Mouse (Mus musculus): ENCODE measurements around the gene Slc9a3r2. TPM values are rescaled to one million over a fixed set of nuclear protein-coding genes. Genes with fewer than 3 reads are reported as not detected.
"Not testable (repeated sequence)": the region's sequence is repeated elsewhere in the genome, so short reads cannot be mapped to it uniquely, and the experiment has no call there.

The Slc9a3r2 gene
- polyA plus RNA-seq, 1 experiment from 2014 or later = 39.2 TPM

- H3K9me3 ChIP-seq = no peaks in the 10 kb centered on the region
- H3K36me3 ChIP-seq = peaks cover 59% of the 10 kb centered on the region
- H3K27me3 ChIP-seq (ENCODE audit: insufficient read depth, poor library complexity, severe bottlenecking) = no peaks in the 10 kb centered on the region
- 96% methylated on average over 5 of the region's 5 CpGs for WGBS
- DNase-seq (ENCODE audit: low spot score) = no peak
- no peak overlapping the region for H3K4me3 ChIP-seq
- H3K4me1 ChIP-seq (replicated peaks) = peaks cover 18% of the 10 kb centered on the region
- H3K27ac ChIP-seq = no peak overlapping the region
Observed at GRCm38 (mm10) chr17:24676877-24677276, 26.8 kb upstream of the Slc9a3r2 start.

GRCm38 (mm10) chr17:24676187-24676586 is 26.1 kb upstream of the Slc9a3r2 start:
- H3K4me3 ChIP-seq = no peak overlapping the region
- no peaks in the 10 kb centered on the region for H3K27me3 ChIP-seq (ENCODE audit: insufficient read depth, poor library complexity, severe bottlenecking)
- WGBS = 59% methylated on average over 2 of the region's 2 CpGs
- peak; percentile 73 for DNase-seq (ENCODE audit: low spot score)
- peaks cover 25% of the 10 kb centered on the region for H3K4me1 ChIP-seq (replicated peaks)
- H3K36me3 ChIP-seq = peaks cover 52% of the 10 kb centered on the region
- no peaks in the 10 kb centered on the region for H3K9me3 ChIP-seq
- H3K27ac ChIP-seq = no peak overlapping the region

GRCm38 (mm10) chr17:24674277-24674676 is 24.1 kb upstream of the Slc9a3r2 start:
- no peak for DNase-seq (ENCODE audit: low spot score)
- Histone ChIP-seq H3K4me3 (no peak overlapping the region), H3K4me1 (replicated peaks) (peaks cover 40% of the 10 kb centered on the region), H3K9me3 (no peaks in the 10 kb centered on the region), H3K27ac (no peak overlapping the region), H3K36me3 (peaks cover 33% of the 10 kb centered on the region), H3K27me3 (ENCODE audit: insufficient read depth, poor library complexity, severe bottlenecking) (no peaks in the 10 kb centered on the region)
- 86% methylated on average over 7 of the region's 7 CpGs for WGBS

- WGBS = 34% methylated on average over 5 of the region's 5 CpGs
Observed at GRCm38 (mm10) chr17:24672141-24672540, 22.0 kb upstream of the Slc9a3r2 start.

GRCm38 (mm10) chr17:24671346-24671745 is 21.2 kb upstream of the Slc9a3r2 start:
- peak overlapping the region; percentile 100; the same call in 1 of the 2 replicates for H3K4me3 ChIP-seq
- H3K9me3 ChIP-seq = no peaks in the 10 kb centered on the region
- no peak overlapping the region for H3K27ac ChIP-seq
- no peaks in the 10 kb centered on the region for H3K27me3 ChIP-seq (ENCODE audit: insufficient read depth, poor library complexity, severe bottlenecking)
- peaks cover 47% of the 10 kb centered on the region for H3K4me1 ChIP-seq (replicated peaks)
- no peak for DNase-seq (ENCODE audit: low spot score)
- 75% methylated on average over 5 of the region's 5 CpGs for WGBS
- peaks cover 4% of the 10 kb centered on the region; the same call in 1 of the 2 replicates for H3K36me3 ChIP-seq

More at GRCm38 (mm10) chr17:24672141-24672540, 22.0 kb upstream of the Slc9a3r2 start:
- peak overlapping the region; percentile 100; the same call in 1 of the 2 replicates for H3K4me3 ChIP-seq
- H3K27me3 ChIP-seq (ENCODE audit: insufficient read depth, poor library complexity, severe bottlenecking) = no peaks in the 10 kb centered on the region
- H3K9me3 ChIP-seq = no peaks in the 10 kb centered on the region
- H3K27ac ChIP-seq = no peak overlapping the region
- peaks cover 12% of the 10 kb centered on the region for H3K36me3 ChIP-seq
- peaks cover 47% of the 10 kb centered on the region for H3K4me1 ChIP-seq (replicated peaks)
- DNase-seq (ENCODE audit: low spot score) = no peak

GRCm38 (mm10) chr17:24670246-24670844 is 20.2 kb upstream of the Slc9a3r2 start:
- no peak for DNase-seq (ENCODE audit: low spot score)
- Histone ChIP-seq H3K9me3 (no peaks in the 10 kb centered on the region), H3K27ac (peak overlapping the region; percentile 95), H3K4me3 (peak overlapping the region; percentile 100), H3K36me3 (0 out of 2 replicates have a peak, but pooled peaks cover 3% of the 10 kb centered on the region), H3K27me3 (ENCODE audit: insufficient read depth, poor library complexity, severe bottlenecking) (no peaks in the 10 kb centered on the region), H3K4me1 (replicated peaks) (peaks cover 47% of the 10 kb centered on the region)
- 17% methylated on average over 8 of the region's 8 CpGs for WGBS

- Histone ChIP-seq H3K9me3 (no peaks in the 10 kb centered on the region), H3K27ac (peak within 1 kb of the TSS; percentile 95), H3K4me1 (replicated peaks) (peaks cover 47% of the 10 kb centered on the region), H3K4me3 (peak within 1 kb of the TSS; percentile 100), H3K36me3 (0 out of 2 replicates have a peak, but pooled peaks cover 3% of the 10 kb centered on the region), H3K27me3 (ENCODE audit: insufficient read depth, poor library complexity, severe bottlenecking) (no peaks in the 10 kb centered on the region)
- WGBS = under 1% methylated on average over 80 of the region's 80 CpGs
- peak; percentile 94 for DNase-seq (ENCODE audit: low spot score)
Observed at GRCm38 (mm10) chr17:24669545-24670245, 19.6 kb upstream of the Slc9a3r2 start, which contains the start of gene Zfp598. Zfp598 (plus strand) TSS chr17:24669687.

GRCm38 (mm10) chr17:24669214-24669544 is 19.1 kb upstream of the Slc9a3r2 start:
- not testable (repeated sequence) for H3K9me3 ChIP-seq; DNase-seq (ENCODE audit: low spot score); H3K27me3 ChIP-seq (ENCODE audit: insufficient read depth, poor library complexity, severe bottlenecking); H3K36me3 ChIP-seq
- H3K4me1 ChIP-seq (replicated peaks) = peaks cover 47% of the 10 kb centered on the region
- H3K27ac ChIP-seq = peak overlapping the region; percentile 95
- peak overlapping the region; percentile 100 for H3K4me3 ChIP-seq
- 14% methylated on average over 15 of the region's 15 CpGs for WGBS

GRCm38 (mm10) chr17:24667416-24667815 is 17.3 kb upstream of the Slc9a3r2 start:
- DNase-seq (ENCODE audit: low spot score) = peak; percentile 54

GRCm38 (mm10) chr17:24667011-24667410 is 16.9 kb upstream of the Slc9a3r2 start:
- peaks cover 31% of the 10 kb centered on the region for H3K4me1 ChIP-seq (replicated peaks)
- H3K27ac ChIP-seq; H3K4me3 ChIP-seq; H3K36me3 ChIP-seq; H3K27me3 ChIP-seq (ENCODE audit: insufficient read depth, poor library complexity, severe bottlenecking); DNase-seq (ENCODE audit: low spot score); H3K9me3 ChIP-seq: not testable (repeated sequence)
- 75% methylated on average over 7 of the region's 7 CpGs for WGBS

More at GRCm38 (mm10) chr17:24667416-24667815, 17.3 kb upstream of the Slc9a3r2 start:
- WGBS = 35% methylated on average over 6 of the region's 6 CpGs
- Histone ChIP-seq H3K9me3 (no peaks in the 10 kb centered on the region), H3K27me3 (ENCODE audit: insufficient read depth, poor library complexity, severe bottlenecking) (no peaks in the 10 kb centered on the region), H3K27ac (no peak overlapping the region), H3K4me1 (replicated peaks) (peaks cover 35% of the 10 kb centered on the region), H3K36me3 (no peaks in the 10 kb centered on the region), H3K4me3 (no peak overlapping the region)

GRCm38 (mm10) chr17:24658017-24658758 is 8.1 kb upstream of the Slc9a3r2 start, which contains the start of gene Npw:
Npw (minus strand) TSS chr17:24658457.
- Histone ChIP-seq H3K27me3 (ENCODE audit: insufficient read depth, poor library complexity, severe bottlenecking) (peaks cover 69% of the 10 kb centered on the region), H3K4me1 (replicated peaks) (peaks cover 24% of the 10 kb centered on the region), H3K9me3 (no peaks in the 10 kb centered on the region), H3K27ac (peak within 1 kb of the TSS; percentile 45), H3K4me3 (peak within 1 kb of the TSS; percentile 54), H3K36me3 (no peaks in the 10 kb centered on the region)
- no peak for DNase-seq (ENCODE audit: low spot score)
- WGBS = 2% methylated on average over 47 of the region's 47 CpGs

- no peak overlapping the region for H3K4me3 ChIP-seq
- no peak for DNase-seq (ENCODE audit: low spot score)
- no peaks in the 10 kb centered on the region for H3K9me3 ChIP-seq
- H3K4me1 ChIP-seq (replicated peaks) = peaks cover 33% of the 10 kb centered on the region
- WGBS = 78% methylated on average over 4 of the region's 4 CpGs
- H3K27me3 ChIP-seq (ENCODE audit: insufficient read depth, poor library complexity, severe bottlenecking) = peaks cover 73% of the 10 kb centered on the region
- H3K27ac ChIP-seq = no peak overlapping the region
- H3K36me3 ChIP-seq = no peaks in the 10 kb centered on the region
Observed at GRCm38 (mm10) chr17:24654969-24655368, 4.8 kb upstream of the Slc9a3r2 start.

Measured in hindbrain, embryonic 10.5 days (tissue).